Mouse (Mus musculus): ENCODE data around the gene Ston2.

DNA sequence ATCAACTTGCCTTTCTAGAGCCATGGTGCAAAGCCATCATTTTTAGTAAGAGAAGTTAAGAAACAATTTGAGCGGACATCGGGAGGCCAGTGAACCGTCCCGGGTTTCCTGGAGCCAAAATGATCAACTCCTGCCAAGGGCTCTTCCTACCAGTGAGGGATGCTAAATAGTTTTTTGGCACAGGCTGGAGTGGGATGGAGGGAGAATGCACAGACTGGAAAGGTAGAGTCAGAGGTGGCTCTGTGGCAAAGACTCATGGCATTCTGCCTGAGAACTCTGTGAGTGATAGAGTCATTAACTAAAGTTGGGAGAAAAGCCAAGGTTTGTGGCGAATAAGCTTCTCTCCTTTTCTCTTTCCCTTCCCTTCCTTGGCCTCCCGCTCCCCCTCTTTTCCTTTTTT lies 33.6 kb downstream of the Ston2 start:
- no peak for TF ChIP-seq FLI1 (IDR thresholded peaks at IDR 0.05; ENCODE audit: low read length)
- TF ChIP-seq GATA1 (IDR thresholded peaks at IDR 0.05; ENCODE audit: borderline replicate concordance, low read length): no peak
